Mouse (Mus musculus) CH12.LX (cell line): ENCODE results near the gene Fnd3c2.

ENCODE experiments used
- CHD2 ChIP-seq: IDR thresholded peaks from 2 replicates; pipeline ENCODE4 v1.6.1; 2011; ENCODE audit warnings: low read length, improper control_type of control experiment
- CTCF ChIP-seq, 2 experiments: IDR thresholded peaks in 1 of 2; conservative IDR thresholded peaks in 1 of 2; 2 replicates each; pipeline ENCODE4 v1.5.1; 2011 to 2012; ENCODE audit warnings: low read depth in 2 of 2, low read length in 2 of 2, improper control_type of control experiment in 1 of 2, inconsistent platforms in 1 of 2, mild to moderate bottlenecking in 1 of 2, moderate library complexity in 1 of 2
- ETS1 ChIP-seq: conservative IDR thresholded peaks from 2 replicates; pipeline ENCODE4 v1.6.1; 2012; ENCODE audit warnings: low read depth, mild to moderate bottlenecking, inconsistent platforms, low read length, improper control_type of control experiment, moderate library complexity
- MEF2A ChIP-seq: IDR thresholded peaks from 2 replicates; pipeline ENCODE4 v1.6.1; 2014; ENCODE audit warnings: low read depth, mild to moderate bottlenecking, inconsistent platforms, low read length, improper control_type of control experiment, borderline replicate concordance
- POLR2A ChIP-seq: IDR thresholded peaks from 2 replicates; pipeline ENCODE4 v1.6.1; 2011; ENCODE audit warnings: low read depth, mild to moderate bottlenecking, improper control_type of control experiment, low read length
- TBP ChIP-seq: conservative IDR thresholded peaks from 2 replicates; pipeline ENCODE4 v1.6.1; 2011; ENCODE audit warnings: low read depth, low read length, improper control_type of control experiment

DNA sequence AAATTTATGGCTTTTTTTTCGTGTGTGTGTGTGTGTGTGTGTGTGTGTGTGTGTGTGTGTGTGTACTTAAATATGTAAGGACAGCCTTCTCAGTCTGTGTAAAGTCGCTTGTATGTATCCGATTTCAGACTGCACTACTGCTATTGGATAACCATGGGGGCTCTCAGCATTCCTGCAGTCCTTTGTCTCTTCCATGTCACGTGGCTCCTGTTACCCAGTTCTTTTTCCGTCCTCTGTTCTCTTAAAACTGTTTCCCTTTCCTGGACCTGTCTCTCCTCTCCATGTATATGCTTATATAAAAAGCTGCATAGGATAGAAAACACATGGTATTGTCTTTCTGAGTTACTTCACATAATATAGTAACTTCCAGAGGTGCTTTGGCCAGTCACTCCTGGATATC is 69.5 kb downstream of the Fnd3c2 start:
- TF ChIP-seq CHD2 (no peak), ETS1 (no peak), POLR2A (no peak), CTCF (conservative IDR thresholded peaks at IDR 0.05 in 1 of 2, IDR thresholded peaks at IDR 0.05 in 1 of 2; ENCODE audit: low read depth in 2 of 2, low read length in 2 of 2) (no peak), TBP (no peak), MEF2A (no peak)
